Mouse (Mus musculus) E14TG2a.4 (cell line): Measurements from ENCODE around the gene Tnip1.

Experiments used
- CTCF ChIP-seq: conservative IDR thresholded peaks from 2 replicates; pipeline ENCODE4 v1.5.1; 2014; ENCODE audit warnings: low read length
- NANOG ChIP-seq: IDR thresholded peaks from 2 replicates; pipeline ENCODE4 v1.6.1; 2014; ENCODE audit warnings: borderline replicate concordance, low read length, mixed read lengths
- POU5F1 ChIP-seq: IDR thresholded peaks from 2 replicates; pipeline ENCODE4 v1.6.1; 2014; ENCODE audit warnings: low read length, borderline replicate concordance

DNA sequence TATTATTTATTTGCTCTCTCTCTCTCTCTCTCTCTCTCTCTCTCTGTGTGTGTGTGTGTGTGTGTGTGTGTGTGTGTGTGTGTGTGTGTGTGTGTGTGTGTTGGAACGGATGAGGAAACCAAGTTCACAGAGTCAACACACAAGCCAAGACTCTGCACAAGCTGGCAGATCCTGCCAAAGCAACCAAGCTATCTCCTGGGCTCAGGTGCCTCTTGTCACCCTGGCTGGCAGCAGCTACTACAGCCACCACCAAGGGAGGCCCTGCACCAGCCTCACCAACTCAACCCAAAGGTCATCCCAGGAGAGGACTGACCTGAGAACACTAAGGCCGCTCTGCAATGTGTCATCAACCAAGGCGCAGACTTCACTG is 26.0 kb downstream of the Tnip1 start:
- TF ChIP-seq CTCF, result no peak
- TF ChIP-seq NANOG, result no peak
- TF ChIP-seq POU5F1, result no peak
